Mouse (Mus musculus): Measurements from ENCODE around the gene Otub1. TPM values are rescaled to one million over a fixed set of nuclear protein-coding genes. Genes with fewer than 3 reads are reported as not detected.

The Otub1 gene
- polyA plus RNA-seq (2017; shearing (Covaris generic)): 73.3 TPM

DNA sequence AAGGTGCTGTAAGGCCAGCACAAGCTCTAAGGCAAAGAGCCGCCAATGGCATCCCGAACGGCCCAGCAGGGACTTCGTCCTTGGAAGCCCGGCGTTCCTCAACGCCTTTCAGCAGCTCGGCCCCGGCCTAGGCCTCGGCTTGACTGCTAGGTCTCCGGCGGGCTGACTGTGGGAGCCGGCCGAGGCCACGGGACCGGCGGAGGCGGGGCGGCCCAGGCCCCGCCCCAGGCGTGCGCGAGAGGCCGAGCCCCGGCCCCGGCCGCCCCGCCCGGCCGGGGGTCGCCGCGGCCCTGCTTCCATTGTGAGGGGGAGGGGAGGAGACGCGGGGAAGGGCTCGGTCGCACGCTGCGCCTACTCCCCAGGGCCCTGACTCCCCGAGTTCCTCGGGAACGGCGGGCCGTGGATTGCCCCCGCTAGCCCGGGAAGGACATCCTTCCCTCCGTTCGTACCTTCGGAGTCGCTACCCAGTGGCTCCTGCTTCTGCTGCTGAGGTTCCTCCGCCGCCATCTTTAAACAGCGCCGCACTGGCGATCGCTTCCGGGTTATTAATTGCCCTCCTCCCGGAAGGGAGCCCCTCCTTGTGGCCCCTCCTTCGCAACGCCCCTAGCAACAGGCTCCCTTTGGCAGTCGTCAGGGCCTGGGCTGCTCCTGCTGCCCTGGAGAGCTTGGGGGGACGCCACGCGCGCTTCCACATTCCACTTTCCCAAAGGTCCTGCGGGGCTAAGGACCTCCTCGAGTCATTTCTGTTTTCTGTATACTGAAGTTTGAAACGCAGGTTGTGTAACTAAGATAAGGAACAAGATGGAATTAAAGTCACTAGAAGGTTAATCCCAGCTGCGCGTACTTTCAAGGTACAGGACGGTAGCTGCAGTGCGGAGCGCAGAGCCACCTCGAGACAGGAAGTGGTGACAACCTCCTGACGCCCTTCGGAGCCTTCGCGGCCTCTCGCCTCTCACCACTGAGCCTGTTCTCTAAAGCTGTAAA is at the start of gene Otub1:
TSS of gene Otub1 (minus strand) at position 564 of the 984 bp plus-strand sequence.

DNA sequence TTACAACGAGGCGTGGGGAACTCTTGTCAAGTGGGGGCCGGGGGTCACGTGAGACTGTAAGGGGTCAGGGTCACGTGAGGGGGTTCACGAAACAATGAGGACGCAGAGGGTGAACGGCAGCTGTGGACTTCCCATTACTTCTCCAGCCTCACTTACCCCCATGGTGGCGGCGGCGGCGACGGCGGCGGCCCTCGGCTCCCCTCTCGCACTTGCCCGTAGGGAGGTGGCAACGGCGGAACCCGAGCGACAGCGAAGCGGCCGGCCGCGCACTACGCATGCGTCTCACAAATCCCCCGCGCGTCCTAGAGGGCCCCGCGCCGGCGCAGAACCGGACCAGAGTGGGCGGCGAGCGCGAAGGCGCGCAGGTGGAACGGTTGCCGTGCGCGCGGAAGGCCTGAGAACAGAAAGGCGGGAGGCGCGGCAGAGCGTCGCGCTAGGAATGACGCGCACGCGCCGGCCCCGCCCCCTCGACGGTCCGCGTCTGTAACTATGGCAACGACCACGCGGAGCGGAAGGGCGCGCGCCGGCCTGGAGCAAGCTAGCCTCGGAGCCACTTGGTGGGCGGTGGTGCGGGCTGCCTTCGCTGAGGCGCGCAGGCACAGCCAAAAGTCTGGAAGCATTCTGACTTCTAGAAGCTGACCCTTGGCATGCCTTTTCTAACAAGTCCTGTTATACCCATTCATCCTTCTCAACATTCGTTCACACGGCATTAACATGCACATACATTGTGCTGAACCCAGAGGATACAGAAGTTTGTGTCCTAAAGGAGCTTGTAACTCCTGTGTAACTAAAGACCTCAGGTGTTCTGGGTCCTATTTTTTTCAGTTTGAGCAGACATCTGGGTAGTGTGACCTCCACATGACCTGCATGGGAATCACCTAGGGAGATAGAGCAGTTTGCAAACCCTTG is 34.9 kb upstream of the Otub1 start, which contains the start of gene Naa40:
TSS of gene Naa40 (minus strand) at position 402 of the 909 bp plus-strand sequence.

DNA sequence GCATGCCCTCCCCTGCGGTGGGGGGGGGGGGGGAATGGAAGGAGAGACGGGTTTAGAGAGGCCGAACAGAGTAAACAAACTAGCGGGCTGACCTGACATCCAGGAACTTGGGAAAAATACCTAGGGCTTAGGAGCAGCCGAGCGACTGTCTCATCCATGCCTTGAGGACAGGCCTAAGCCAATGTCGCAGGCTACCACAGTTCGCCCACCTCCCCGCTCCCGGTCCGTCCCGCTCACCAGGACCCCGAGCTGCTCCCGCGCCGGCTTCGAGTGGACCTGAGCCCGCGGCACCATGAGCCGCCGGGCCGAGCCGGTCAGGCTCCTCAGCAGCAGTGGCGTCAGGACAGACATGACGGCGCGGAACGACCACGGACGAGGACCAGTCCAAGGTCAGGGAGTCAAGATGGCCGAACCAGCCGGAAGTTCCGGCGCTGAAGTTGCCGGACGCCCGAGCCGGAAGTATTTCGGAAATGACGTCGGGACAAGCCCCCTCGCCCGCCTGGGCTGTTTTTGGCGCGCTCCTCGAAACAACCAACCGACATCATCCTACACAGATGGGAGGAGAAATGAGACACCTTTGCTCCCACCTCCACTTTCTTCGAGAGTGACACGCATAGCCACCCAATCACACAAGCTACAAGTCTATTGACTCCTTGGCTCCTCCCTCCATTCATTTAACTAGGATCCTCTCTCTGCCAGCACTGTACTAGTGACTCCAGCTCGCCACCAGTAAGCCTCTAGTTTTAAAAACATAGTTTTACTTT is 11.2 kb upstream of the Otub1 start, which contains the start of gene Cox8a:
TSS of gene Cox8a (minus strand) at position 455 of the 764 bp plus-strand sequence.

Other genes with a start within 250 kb of the Otub1 start
- 32.3 TPM for gene Ppp1r14b, start 231.3 kb downstream of the Otub1 start, polyA plus RNA-seq (2017; shearing (Covaris generic))
- gene Plcb3, start 229.8 kb downstream of the Otub1 start, polyA plus RNA-seq (2017; shearing (Covaris generic)): 7.2 TPM
- 53.6 TPM for gene Fkbp2, start 225.8 kb downstream of the Otub1 start, polyA plus RNA-seq (2017; shearing (Covaris generic))
- 1.2 TPM for gene Vegfb, start 218.7 kb downstream of the Otub1 start, polyA plus RNA-seq (2017; shearing (Covaris generic))
- gene Dnajc4, start 213.7 kb downstream of the Otub1 start, polyA plus RNA-seq (2017; shearing (Covaris generic)): 66.9 TPM
- gene Nudt22, start 210.2 kb downstream of the Otub1 start, polyA plus RNA-seq (2017; shearing (Covaris generic)): 38.9 TPM
- 8.5 TPM for gene Trpt1, start 210.2 kb downstream of the Otub1 start, polyA plus RNA-seq (2017; shearing (Covaris generic))
- gene Fermt3, start 186.8 kb downstream of the Otub1 start, polyA plus RNA-seq (2017; shearing (Covaris generic)): 429 TPM
- 157 TPM for gene Stip1, start 166.3 kb downstream of the Otub1 start, polyA plus RNA-seq (2017; shearing (Covaris generic))
- 2.8 TPM for gene Macrod1, start 149.5 kb downstream of the Otub1 start, polyA plus RNA-seq (2017; shearing (Covaris generic))
- gene Flrt1, start 100.6 kb downstream of the Otub1 start, polyA plus RNA-seq (2017; shearing (Covaris generic)): 0.05 TPM
- gene Cox8a, start 11.3 kb upstream of the Otub1 start, polyA plus RNA-seq (2017; shearing (Covaris generic)): 544 TPM
- gene Naa40, start 34.9 kb upstream of the Otub1 start, polyA plus RNA-seq (2017; shearing (Covaris generic)): 41.7 TPM
- gene Rcor2, start 61.0 kb upstream of the Otub1 start, polyA plus RNA-seq (2017; shearing (Covaris generic)): 0.27 TPM
- gene Mark2, start 135.5 kb upstream of the Otub1 start, polyA plus RNA-seq (2017; shearing (Covaris generic)): 83.1 TPM
- gene Spindoc, start 176.7 kb upstream of the Otub1 start, polyA plus RNA-seq (2017; shearing (Covaris generic)): 4.3 TPM
- 0.09 TPM for gene 2700081O15Rik, start 211.3 kb upstream of the Otub1 start, polyA plus RNA-seq (2017; shearing (Covaris generic))